Mouse (Mus musculus) fat pad, adult 2 months (tissue): ENCODE data around the gene Slc6a4.
A peak's percentile ranks its signal among the peaks of the same experiment; 100 is the strongest.
"Not testable (repeated sequence)": the region's sequence is repeated elsewhere in the genome, so short reads cannot be mapped to it uniquely, and the experiment has no call there.

ENCODE experiments used
- DNase-seq: peaks from one replicate; pipeline ENCODE4 v3.0.0-alpha.2; 2011; ENCODE audit warnings: low read depth, low spot score; ENCODE audit errors: extremely low read depth

The Slc6a4 gene

DNA sequence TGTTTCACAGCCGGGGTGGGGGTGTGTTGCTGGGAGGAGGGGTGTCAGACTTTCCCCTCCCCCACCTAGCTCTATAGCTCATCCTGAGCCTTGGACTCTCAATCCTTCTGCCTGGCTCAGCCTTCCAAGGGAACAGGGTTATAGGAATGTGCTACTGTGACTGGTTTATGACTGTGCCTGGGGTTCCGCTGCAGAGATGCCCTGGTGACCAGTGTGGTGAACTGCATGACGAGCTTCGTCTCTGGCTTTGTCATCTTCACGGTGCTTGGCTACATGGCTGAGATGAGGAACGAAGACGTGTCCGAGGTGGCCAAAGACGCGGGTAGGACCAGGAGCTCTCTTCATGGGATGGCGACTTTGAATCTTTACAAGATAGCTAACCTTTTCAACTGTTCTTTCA is 19.6 kb downstream of the Slc6a4 start:
- DNase-seq = no peak

DNA sequence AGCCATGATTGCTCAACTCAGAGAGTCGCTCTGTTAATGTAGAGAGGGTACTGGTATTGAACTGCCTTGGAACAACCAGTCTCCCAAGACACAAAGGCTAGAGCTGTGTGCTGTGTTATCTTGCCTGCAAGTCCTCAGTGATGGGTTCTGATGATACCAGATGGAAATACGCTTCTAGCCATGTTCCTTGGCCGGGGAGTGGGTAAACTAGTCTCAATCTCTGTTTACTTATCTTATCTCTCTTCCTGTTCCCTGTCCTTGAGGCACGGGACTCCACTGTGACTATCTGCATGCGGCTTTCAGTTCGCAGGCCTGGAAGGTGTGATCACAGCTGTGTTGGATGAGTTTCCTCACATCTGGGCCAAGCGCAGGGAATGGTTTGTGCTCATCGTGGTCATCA is 21.1 kb downstream of the Slc6a4 start:
- DNase-seq = no peak

DNA sequence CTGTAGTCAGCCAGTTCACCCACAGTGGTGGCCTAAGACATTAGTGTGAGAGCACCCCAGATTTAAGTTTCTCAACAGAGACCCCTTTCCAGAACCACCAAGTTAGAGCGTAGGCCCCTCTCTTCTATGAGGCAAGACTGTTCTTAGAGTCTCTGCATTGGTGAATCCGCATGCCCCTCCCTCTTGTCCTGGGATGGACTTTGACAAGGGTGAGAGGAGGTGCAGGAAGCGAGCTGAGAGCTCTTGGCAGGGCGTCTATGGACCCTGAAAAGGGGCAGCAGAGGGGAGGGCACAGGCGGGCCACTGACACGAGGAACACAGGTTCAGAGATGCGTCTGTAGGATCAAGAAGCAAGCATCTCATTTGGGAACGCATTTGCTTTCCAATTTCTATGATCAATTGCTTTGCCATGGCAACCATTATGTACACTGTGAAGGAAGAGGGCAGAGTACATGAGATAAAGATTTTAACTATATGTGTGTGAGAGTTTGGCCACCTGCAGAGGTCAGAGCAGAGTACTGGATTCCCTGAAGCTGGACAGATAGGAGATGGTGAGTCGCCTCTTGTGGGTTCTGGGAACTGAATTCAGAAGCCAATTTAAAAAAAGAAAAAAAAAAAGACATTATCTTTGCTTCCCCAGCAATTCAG is 23.5 kb downstream of the Slc6a4 start:
- DNase-seq = no peak

DNA sequence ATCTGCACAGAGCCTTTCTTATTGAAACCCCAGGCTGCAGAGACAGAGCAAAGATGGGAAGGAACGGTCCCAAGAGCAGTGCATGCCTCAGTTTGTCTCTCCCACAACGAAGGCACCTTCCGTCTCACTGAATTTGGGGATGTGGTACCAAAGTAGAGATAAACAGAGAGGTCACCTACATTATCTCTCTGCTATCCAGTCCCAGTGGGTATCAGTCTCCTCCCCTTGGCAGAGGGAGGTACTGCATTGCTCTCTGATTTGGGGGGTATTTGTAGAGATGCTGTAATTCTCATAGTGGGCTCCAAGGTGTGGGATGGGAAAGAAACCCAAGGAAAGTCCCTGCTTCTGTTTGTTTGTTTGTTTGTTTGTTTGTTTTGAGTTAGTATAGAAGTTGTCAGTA is 28.2 kb downstream of the Slc6a4 start:
- no peak for DNase-seq

DNA sequence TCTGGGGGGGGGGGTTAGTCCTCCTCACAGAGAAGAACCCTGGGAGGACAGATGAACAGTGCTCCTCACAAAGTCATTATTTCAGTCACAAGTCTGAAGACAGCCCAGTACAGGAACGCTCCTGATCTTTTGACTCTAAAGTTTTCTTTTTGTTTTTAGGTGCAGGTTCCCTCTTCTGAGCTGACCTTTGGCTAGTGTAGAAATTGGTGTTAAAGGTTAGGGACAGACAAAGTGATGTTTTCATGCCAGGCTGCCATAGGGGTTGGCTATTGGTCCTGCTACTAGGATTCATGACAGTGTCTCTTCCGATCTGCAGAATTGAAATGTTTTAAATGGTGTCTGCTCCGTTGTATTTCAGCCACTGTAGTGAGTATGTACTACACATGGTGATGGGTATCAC is 29.8 kb downstream of the Slc6a4 start:
- DNase-seq = no peak

DNA sequence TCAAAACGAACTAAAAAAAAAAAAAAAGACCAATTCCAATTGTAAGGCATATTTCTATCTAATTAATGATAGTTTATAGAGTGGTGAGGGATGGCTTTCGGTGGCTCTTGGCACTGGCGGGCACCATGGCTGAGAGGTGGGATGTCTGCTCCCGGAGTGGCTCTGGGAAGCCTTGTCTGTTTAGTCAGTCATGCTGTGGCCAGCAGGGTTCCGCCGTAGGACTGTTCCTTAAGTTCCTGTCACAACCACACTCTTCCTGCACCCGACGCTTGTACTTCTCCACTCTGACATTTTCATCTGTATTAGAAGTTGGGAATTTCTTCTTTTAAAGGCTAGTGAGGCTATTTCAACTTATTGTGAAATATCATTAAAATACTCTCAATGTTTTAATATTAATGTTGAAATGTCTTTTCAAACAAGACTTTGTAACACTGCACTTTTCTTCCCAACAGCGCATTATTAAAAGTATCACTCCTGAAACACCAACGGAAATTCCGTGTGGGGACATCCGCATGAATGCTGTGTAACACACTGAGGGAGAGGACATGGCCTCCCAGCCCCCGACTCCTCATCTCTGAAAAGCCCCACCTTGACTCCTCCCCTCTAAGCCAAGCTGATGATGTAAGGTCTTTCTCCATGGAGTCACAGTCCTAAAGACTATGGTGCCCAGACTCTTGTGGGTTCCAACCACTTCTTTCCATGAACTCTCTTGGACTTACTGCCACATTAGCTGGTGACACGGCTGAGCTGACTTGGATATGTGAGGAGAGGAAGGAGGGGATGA is 32.9 kb downstream of the Slc6a4 start:
- no peak for DNase-seq

DNA sequence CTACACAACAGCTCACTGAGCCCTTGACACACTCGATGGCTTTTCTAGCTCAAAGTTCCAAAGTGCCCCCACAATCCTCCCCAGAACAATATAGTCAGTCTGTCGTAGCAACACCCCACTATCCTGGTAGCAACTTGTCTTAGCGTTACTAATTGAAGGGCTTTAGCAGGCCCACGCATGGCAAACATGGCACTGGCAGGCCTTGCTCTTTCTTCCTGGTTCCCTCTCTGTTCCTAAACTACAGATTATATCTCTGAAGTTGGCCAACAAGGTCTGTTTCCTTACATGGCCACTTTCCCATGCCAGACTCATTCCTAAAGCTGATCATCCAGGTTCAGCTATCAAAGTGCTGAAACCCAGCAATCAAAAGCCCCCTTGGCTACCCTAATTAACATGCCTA is 43.5 kb downstream of the Slc6a4 start:
- peak; percentile 80 for DNase-seq

DNA sequence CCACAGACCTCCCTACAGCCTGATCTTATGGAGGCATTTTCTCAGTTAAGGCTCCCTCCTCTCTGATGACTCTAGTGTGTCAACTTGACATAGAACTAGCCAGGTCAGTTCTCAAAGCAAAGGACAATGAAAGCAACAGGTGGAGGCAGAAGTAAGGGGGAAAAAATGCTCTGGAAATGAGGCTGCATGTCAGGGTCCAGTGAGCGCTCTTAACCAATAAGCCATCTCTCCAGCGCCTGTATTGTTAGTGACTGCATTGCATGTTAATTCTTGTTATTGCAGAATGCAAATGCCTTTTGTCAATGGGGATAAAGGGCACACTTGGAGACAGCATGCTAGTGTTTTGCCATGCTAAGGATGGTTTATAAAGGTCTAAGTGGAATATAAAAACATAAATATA is 44.4 kb downstream of the Slc6a4 start:
- no peak for DNase-seq

DNA sequence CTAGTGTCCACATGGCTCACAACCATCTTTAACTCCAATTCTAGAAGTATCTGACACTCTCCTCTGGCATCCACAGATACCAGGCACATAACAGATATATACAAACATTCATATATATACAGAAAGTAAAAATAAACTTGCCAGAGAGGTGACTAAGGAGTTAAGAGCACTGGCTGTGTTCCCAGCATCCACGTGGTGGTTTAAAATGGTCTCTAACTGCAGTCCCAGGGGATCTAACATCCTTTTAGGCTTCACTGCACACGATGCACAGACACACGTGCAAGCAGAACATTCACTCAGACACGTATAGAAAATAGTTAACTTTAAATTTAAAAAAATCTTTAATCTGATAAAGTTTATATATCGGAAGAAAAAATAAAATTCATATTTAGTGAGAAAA is 63.5 kb downstream of the Slc6a4 start:
- no peak for DNase-seq

DNA sequence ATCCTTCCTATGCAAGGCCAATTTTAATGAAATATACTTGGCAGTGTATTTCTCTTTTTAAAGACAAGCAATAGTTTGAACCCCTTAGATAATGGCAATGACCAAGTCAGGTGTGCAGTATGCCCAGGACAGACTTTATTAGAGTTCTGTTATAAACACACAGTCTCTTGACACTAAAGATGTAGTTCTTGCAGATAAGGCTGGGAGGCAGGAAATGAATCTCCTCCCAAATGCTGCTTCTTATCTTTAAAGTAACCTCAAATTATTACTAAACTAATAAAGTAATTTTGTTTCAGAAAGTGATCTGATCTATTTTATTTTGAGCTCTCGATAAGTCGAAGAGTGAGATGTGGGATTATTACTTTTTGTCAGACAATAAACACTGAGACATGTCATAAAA is 65.0 kb downstream of the Slc6a4 start:
- no peak for DNase-seq

DNA sequence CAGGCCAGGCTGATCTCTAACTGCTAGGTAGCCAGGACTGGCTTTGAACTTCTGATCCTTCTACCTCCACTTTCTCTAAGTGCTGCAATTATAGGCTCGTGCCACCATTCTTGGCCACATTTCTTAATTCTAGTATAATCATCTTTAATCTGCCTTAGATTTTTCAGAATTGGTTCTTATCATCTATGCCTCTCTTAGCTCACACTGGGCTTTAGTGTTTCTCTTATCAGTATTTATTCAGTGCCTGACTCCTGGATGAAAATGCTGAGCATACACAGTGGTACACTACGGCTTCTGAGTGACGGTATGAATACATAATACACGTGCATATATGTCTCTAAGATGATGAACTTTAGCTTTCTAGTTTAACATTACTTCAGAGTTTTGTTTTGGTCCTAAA is 70.4 kb downstream of the Slc6a4 start:
- DNase-seq = no peak

DNA sequence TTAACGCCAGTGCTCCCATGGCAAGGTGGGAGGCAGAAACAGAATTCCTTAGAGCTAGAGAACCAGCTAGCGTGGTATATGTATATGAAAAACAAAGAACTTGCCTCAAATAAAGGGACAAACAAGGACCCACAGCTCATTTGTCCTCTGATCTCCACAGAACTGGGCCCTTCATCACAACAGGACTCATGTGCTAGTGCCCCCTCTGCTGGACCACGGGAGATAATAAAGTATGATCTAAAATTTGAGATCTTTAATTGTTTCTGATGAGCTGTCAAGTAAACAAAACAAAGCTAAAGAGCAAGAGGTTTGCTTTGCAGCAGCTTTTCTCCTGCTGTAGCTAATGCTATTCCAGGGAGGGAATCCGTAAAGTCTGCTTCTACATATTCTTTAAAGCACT is 72.3 kb downstream of the Slc6a4 start:
- DNase-seq = no peak

DNA sequence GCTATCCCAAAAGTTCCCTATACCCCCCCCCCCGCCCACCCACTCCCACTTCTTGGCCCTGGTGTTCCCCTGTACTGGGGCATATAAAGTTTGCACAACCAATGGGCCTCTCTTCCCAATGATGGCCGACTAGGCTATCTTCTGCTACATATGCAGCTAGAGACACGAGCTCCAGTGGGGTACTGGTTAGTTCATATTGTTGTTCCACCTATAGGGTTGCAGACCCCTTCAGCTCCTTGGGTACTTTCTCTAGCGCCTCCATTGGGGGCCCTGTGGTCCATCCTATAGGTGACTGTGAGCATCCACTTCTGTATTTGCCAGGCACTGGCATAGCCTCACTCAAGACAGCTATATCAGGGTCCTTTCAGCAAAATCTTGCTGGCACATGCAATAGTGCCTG is 78.9 kb downstream of the Slc6a4 start:
- DNase-seq = not testable (repeated sequence)

DNA sequence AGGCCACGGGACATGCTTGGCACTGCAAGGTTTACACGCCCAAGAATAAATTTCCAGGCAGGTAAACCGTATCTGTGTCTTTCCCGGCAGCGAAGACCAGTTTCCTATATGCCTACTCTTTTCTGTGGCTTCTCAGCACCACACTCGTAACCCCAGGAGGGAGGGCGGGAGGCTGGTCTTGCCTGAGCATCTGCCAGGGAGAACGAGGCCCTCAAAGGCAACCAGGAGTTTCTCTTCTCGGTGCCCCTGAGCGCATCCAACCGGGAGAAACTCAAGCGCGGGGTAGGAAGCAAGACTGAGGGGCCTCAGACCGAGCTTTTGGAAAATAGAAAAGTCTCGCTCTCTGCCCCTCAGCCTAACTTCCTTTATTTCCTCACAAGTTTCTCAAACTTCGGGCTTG is 79.4 kb downstream of the Slc6a4 start:
- no peak for DNase-seq

DNA sequence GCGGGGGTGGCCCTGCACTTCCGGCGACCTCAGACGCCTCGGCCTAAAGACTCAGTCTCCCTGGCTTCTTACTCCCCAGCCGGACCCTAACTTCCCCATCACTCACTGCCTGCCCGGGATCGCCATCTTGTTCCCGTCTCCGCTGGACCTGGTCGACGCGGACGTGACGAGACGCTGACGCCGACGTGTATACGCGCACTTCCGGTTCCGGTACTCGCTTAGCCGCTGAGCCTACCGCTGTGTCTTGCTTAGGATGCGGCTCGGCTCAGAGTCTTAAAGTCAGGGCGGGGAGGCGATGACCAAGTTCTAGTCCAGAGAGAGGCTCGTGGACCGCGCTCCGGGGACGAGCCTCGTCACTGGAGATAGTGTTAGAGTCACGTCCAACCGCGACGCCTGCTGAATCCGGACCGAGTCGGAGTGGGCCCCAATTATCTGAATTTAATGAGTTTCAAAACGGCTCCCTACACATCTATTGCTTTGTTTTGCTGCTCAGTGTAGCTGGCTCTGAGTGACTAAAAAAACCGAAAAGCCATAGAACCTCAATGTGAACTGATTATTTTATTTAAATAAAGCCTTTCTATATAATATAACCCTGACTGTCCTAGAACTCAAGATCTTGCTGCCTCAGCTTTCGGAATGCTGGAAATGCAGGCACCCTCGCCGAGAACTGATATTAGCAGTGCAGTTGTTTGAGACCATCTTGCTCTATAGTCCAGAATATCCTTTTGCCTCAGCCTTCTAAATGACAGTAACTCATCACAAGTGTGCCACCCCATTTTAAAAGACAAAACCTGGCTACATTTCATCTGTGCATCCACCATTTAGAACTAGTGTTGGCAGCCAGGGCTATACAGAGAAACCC is 80.1 kb downstream of the Slc6a4 start, which contains the start of gene Nsrp1:
TSS of gene Nsrp1 (minus strand) at position 163 of the 862 bp plus-strand sequence.
- peak; percentile 30 for DNase-seq

DNA sequence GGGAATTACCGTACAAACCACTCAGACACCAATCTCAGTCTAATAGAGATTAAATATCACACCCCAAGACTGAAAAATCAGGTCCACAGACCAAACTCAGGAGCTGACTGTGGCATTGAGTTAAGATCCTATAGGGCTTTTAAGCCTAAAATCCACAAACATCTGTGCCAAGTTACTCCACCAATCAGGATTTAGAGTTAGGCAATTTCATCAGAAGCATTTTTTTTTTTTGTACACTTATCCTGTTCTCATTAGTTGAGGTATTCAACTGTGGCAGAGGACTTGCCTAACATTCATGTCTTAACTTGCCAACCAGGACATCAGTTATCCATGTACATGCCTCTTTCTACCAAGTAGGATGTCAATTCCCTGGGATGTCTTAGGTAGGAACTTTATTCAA is 81.0 kb downstream of the Slc6a4 start:
- peak; percentile 82 for DNase-seq
